7 mouse cellular contexts compared by ENCODE assay signal in genomic region chr9:13826832-13827405, GRCm38 (mm10). TPM values are rescaled to one million over a fixed set of nuclear protein-coding genes. Genes with fewer than 3 reads are reported as not detected.
DNase-seq lines count a peak whose midpoint lies in the region; ATAC-seq and TF ChIP-seq lines count a peak whose summit lies in the region.

Gene Cep57 (minus strand): TSS chr9:13827107.

- TF ChIP-seq POLR2A in small intestine, adult 2 months (IDR thresholded peaks at IDR 0.05; ENCODE audit: low read depth, low read length): peak; percentile 65

- peaks cover 53% of the 10 kb centered on the region for H3K36me3 ChIP-seq in embryonic facial prominence, embryonic 10.5 days (replicated peaks)
- peaks cover 12% of the 10 kb centered on the region; the same call in 1 of the 2 replicates for H3K36me3 ChIP-seq in intestine, postnatal 0 days (ENCODE audit: control insufficient read depth, insufficient read depth)
- peaks cover 19% of the 10 kb centered on the region for H3K36me3 ChIP-seq in midbrain, embryonic 12.5 days
- H3K36me3 ChIP-seq in small intestine, adult 2 months (ENCODE audit: control insufficient read depth, insufficient read depth, low read length): peaks cover 8% of the 10 kb centered on the region

- ATAC-seq in intestine, postnatal 0 days: peak; percentile 92
- peak; percentile 93 for ATAC-seq in midbrain, embryonic 12.5 days (ENCODE audit: low FRiP score, low read depth)

- H3K4me2 ChIP-seq in intestine, postnatal 0 days (replicated peaks; ENCODE audit: low read depth): peak within 1 kb of the TSS; percentile 80
- peak within 1 kb of the TSS; percentile 75 for H3K4me2 ChIP-seq in midbrain, embryonic 12.5 days (replicated peaks)

- H3K27ac ChIP-seq in embryonic facial prominence, embryonic 10.5 days (replicated peaks): peak within 1 kb of the TSS; percentile 99
- peak within 1 kb of the TSS; percentile 99 for H3K27ac ChIP-seq in intestine, postnatal 0 days (ENCODE audit: low read depth, low read length)
- peak within 1 kb of the TSS; percentile 98 for H3K27ac ChIP-seq in midbrain, embryonic 12.5 days (replicated peaks)
- H3K27ac ChIP-seq in small intestine, adult 2 months (ENCODE audit: insufficient read depth, low read depth, low read length): peak within 1 kb of the TSS; percentile 92

- no peaks in the 10 kb centered on the region for H3K9me3 ChIP-seq in embryonic facial prominence, embryonic 10.5 days
- no peaks in the 10 kb centered on the region for H3K9me3 ChIP-seq in intestine, postnatal 0 days (ENCODE audit: control insufficient read depth)
- no peaks in the 10 kb centered on the region for H3K9me3 ChIP-seq in midbrain, embryonic 12.5 days

- DNase-seq in adrenal gland, postnatal 10 days: peak; percentile 92
- peak; percentile 96 for DNase-seq in embryonic facial prominence, embryonic 10.5 days (ENCODE audit: low spot score)
- peak; percentile 96 for DNase-seq in gonadal fat pad, adult 2 months (ENCODE audit: low read depth)
- DNase-seq in left cerebral cortex, postnatal 4 days: peak; percentile 95

- under 1% methylated on average over 44 of the region's 44 CpGs for WGBS in embryonic facial prominence, embryonic 10.5 days
- under 1% methylated on average over 44 of the region's 44 CpGs for WGBS in intestine, postnatal 0 days
- under 1% methylated on average over 44 of the region's 44 CpGs for WGBS in midbrain, embryonic 12.5 days
- under 1% methylated on average over 44 of the region's 44 CpGs for WGBS in small intestine, adult 2 months

- H3K27me3 ChIP-seq in embryonic facial prominence, embryonic 10.5 days (replicated peaks; ENCODE audit: low read depth, poor library complexity, severe bottlenecking): no peaks in the 10 kb centered on the region
- no peaks in the 10 kb centered on the region for H3K27me3 ChIP-seq in intestine, postnatal 0 days (replicated peaks; ENCODE audit: control insufficient read depth, insufficient read depth, low read length)
- no peaks in the 10 kb centered on the region for H3K27me3 ChIP-seq in midbrain, embryonic 12.5 days
- no peaks in the 10 kb centered on the region for H3K27me3 ChIP-seq in small intestine, adult 2 months (ENCODE audit: control insufficient read depth, insufficient read depth, low read length)

- H3K4me1 ChIP-seq in embryonic facial prominence, embryonic 10.5 days: peaks cover 27% of the 10 kb centered on the region
- no peaks in the 10 kb centered on the region; the same call in 1 of the 2 replicates for H3K4me1 ChIP-seq in intestine, postnatal 0 days (replicated peaks; ENCODE audit: control insufficient read depth, insufficient read depth, low read length)
- H3K4me1 ChIP-seq in midbrain, embryonic 12.5 days: peaks cover 23% of the 10 kb centered on the region
- H3K4me1 ChIP-seq in small intestine, adult 2 months (ENCODE audit: control insufficient read depth, insufficient read depth, insufficient read length, low read length): peaks cover 3% of the 10 kb centered on the region; the same call in 1 of the 2 replicates

- intact Hi-C loops in left cerebral cortex, postnatal 4 days (cut with DNase I): loop anchor here (5.0 kb wide), 1 partner anchor 595 kb away; no protein-coding TSS in a partner anchor

- no peak for TF ChIP-seq CTCF in intestine, postnatal 0 days (IDR thresholded peaks at IDR 0.05; ENCODE audit: low read depth)
- TF ChIP-seq CTCF in small intestine, adult 2 months (IDR thresholded peaks at IDR 0.05; ENCODE audit: extremely low read depth, insufficient read length, insufficient replicate concordance, low read depth, low read length): no peak

- H3K4me3 ChIP-seq in embryonic facial prominence, embryonic 10.5 days: peak within 1 kb of the TSS; percentile 79
- H3K4me3 ChIP-seq in intestine, postnatal 0 days (ENCODE audit: low read depth, low read length): peak within 1 kb of the TSS; percentile 71
- H3K4me3 ChIP-seq in midbrain, embryonic 12.5 days: peak within 1 kb of the TSS; percentile 89
- peak within 1 kb of the TSS; percentile 91 for H3K4me3 ChIP-seq in small intestine, adult 2 months (ENCODE audit: low read depth, low read length)

- H3K9ac ChIP-seq in intestine, postnatal 0 days (ENCODE audit: low read depth, low read length): peak within 1 kb of the TSS; percentile 90
- peak within 1 kb of the TSS; percentile 90 for H3K9ac ChIP-seq in midbrain, embryonic 12.5 days (replicated peaks)

RNA-seq across cellular contexts. Expression of gene Cep57, which starts in this region (rescaled TPM):
- 10 to 100 TPM; 17.8 to 24.7 TPM for total RNA-seq in adrenal gland, postnatal 10 days (2021)
- 59.1 and 65.0 TPM in 2 replicates for polyA plus RNA-seq in embryonic facial prominence, embryonic 10.5 days (2016; fragmentation: Nextera tagmentation; extraction: Ambion mirVana)
- polyA plus RNA-seq in gonadal fat pad, adult 2 months (2012; rRNA removed): 9.2 and 10.4 TPM in 2 replicates
- 26.5 and 28.2 TPM in 2 replicates for polyA plus RNA-seq in intestine, postnatal 0 days (2015; fragmentation: Nextera tagmentation; extraction: Ambion mirVana)
- 10 to 100 TPM; 27.2 to 30.9 TPM for total RNA-seq in left cerebral cortex, postnatal 4 days (2021)
- 61.2 and 66.7 TPM in 2 replicates for polyA plus RNA-seq in midbrain, embryonic 12.5 days (2016; fragmentation: Nextera tagmentation; extraction: Ambion mirVana)
- 1.6 and 3.3 TPM in 2 replicates for polyA plus RNA-seq in small intestine, adult 2 months (2012; rRNA removed)

Comparison
In these comparisons a context has a peak if more than half of its experiments do, and no peak if none do; other contexts are left out.
1. Peak in every context shown above with its lines: DNase-seq, ATAC-seq, H3K4me3 ChIP-seq and H3K27ac ChIP-seq.